Mouse (Mus musculus) limb, embryonic 10.5 days (tissue): ENCODE measurements around the gene Dnah1. TPM values are rescaled to one million over a fixed set of nuclear protein-coding genes. Genes with fewer than 3 reads are reported as not detected.
A peak's percentile ranks its signal among the peaks of the same experiment; 100 is the strongest.

Experiments used
- DNase-seq: peaks from one replicate; pipeline ENCODE4 v3.0.0-alpha.2; 2017; ENCODE audit warnings: low spot score
- H3K27ac ChIP-seq: fragments of 300-500 bp; sonication (generic); 2 replicates; pipeline ENCODE4 v1.5.1; 2016; ENCODE audit warnings: mild to moderate bottlenecking
- H3K27me3 ChIP-seq: fragments of 300-500 bp; sonication (generic); 2 replicates; pipeline ENCODE4 v1.6.1; 2016; ENCODE audit warnings: low read depth, mild to moderate bottlenecking; ENCODE audit not compliant: poor library complexity, severe bottlenecking
- H3K36me3 ChIP-seq: fragments of 300-500 bp; sonication (generic); 2 replicates; pipeline ENCODE4 v1.6.1; 2016; ENCODE audit warnings: mild to moderate bottlenecking, moderate library complexity
- H3K4me1 ChIP-seq: fragments of 300-500 bp; sonication (generic); 2 replicates; pipeline ENCODE4 v1.6.1; 2016
- H3K4me3 ChIP-seq: fragments of 300-500 bp; sonication (generic); 2 replicates; pipeline ENCODE4 v1.5.1; 2016; ENCODE audit warnings: mild to moderate bottlenecking, moderate library complexity
- H3K9me3 ChIP-seq: fragments of 300-500 bp; sonication (generic); replicated peaks from 2 replicates; pipeline ENCODE4 v1.6.1; 2016; ENCODE audit warnings: mild to moderate bottlenecking
- WGBS: fragments of 180-500 bp; shearing (Covaris S2); methylation state at CpG from one replicate; pipeline ENCODE4 v1.1.7; 2016; 5-methylcytosine and 5-hydroxymethylcytosine counted together
- polyA plus RNA-seq: library from polyadenylated mRNA; unstranded; fragments of >200 nt; fragmentation: Nextera tagmentation; extraction: Ambion mirVana; gene quantifications from 2 replicates; pipeline ENCODE4 v1.2.1, GENCODE M21; 2016

The Dnah1 gene
- polyA plus RNA-seq, 1 experiment from 2014 or later, result 5.6 TPM

- no peak for DNase-seq
These were observed 38.0 kb downstream of the Dnah1 start for GRCm38 (mm10) chr14:31285728-31286127.

GRCm38 (mm10) chr14:31272164-31272563 lies 51.5 kb downstream of the Dnah1 start:
- Histone ChIP-seq H3K4me1 (peaks cover 22% of the 10 kb centered on the region), H3K36me3 (no peaks in the 10 kb centered on the region), H3K9me3 (no peaks in the 10 kb centered on the region), H3K27ac (no peak overlapping the region), H3K4me3 (no peak overlapping the region), H3K27me3 (0 out of 2 replicates have a peak, but pooled peaks cover 5% of the 10 kb centered on the region)
- WGBS, result 24% methylated on average over 7 of the region's 7 CpGs
- peak; percentile 90 for DNase-seq

More at GRCm38 (mm10) chr14:31285728-31286127, 38.0 kb downstream of the Dnah1 start:
- H3K4me1 ChIP-seq, result no peaks in the 10 kb centered on the region
- H3K27me3 ChIP-seq, result no peaks in the 10 kb centered on the region
- H3K9me3 ChIP-seq, result no peaks in the 10 kb centered on the region
- no peak overlapping the region for H3K27ac ChIP-seq
- 84% methylated on average over 8 of the region's 8 CpGs for WGBS
- no peaks in the 10 kb centered on the region for H3K36me3 ChIP-seq
- H3K4me3 ChIP-seq, result no peak overlapping the region

- Histone ChIP-seq H3K27me3 (0 out of 2 replicates have a peak, but pooled peaks cover 5% of the 10 kb centered on the region), H3K4me3 (no peak overlapping the region), H3K4me1 (peaks cover 22% of the 10 kb centered on the region), H3K9me3 (no peaks in the 10 kb centered on the region), H3K27ac (no peak overlapping the region), H3K36me3 (no peaks in the 10 kb centered on the region)
- WGBS, result 91% methylated on average over 6 of the region's 6 CpGs
- no peak for DNase-seq
These were observed 52.6 kb downstream of the Dnah1 start for GRCm38 (mm10) chr14:31271121-31271520.

DNA sequence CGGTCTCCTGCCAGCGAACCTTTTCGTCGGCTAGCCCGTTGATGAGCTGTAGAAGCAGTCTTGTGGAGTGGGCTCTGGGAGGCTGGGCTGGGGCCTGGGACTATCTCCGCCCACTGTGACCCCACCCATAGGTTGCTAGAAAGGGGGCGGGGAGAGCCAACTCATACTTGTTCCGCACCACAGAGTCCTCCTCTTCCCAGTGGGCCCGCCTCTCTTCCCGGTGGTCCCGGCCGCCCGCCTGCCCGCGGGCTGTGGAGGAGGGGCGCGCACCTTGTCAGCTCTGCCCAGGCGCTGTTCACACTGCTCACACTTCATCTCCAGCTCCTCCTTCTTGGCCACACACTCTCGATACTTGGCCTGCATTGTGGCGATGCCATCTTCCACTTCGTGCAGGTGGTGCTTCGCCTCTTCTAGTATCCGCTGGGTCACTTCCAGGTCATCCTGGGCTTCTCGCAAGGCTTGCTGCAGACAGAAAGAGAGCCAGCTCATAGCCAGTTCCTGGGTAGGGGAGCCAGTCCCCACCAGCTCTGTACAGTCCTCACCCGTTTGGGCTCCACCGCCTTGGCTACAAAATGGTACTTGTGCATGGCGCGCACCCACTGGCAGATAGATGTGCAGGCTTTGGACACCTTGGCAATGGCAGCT lies 54.1 kb downstream of the Dnah1 start:
- DNase-seq, result peak; percentile 86
- 0 out of 2 replicates have a peak, but pooled peaks cover 5% of the 10 kb centered on the region for H3K27me3 ChIP-seq
- H3K9me3 ChIP-seq, result no peaks in the 10 kb centered on the region
- peak overlapping the region; percentile 83 for H3K27ac ChIP-seq
- H3K4me1 ChIP-seq, result peaks cover 22% of the 10 kb centered on the region
- WGBS, result 14% methylated on average over 28 of the region's 28 CpGs
- H3K36me3 ChIP-seq, result no peaks in the 10 kb centered on the region
- H3K4me3 ChIP-seq, result peak overlapping the region; percentile 48

GRCm38 (mm10) chr14:31268301-31269001 lies 55.2 kb downstream of the Dnah1 start:
- no peak for DNase-seq
- Histone ChIP-seq H3K9me3 (no peaks in the 10 kb centered on the region), H3K27ac (0 out of 2 replicates have a peak overlapping the region, but pooled peaks have one; percentile 83), H3K36me3 (peaks cover 1% of the 10 kb centered on the region; the same call in 1 of the 2 replicates), H3K27me3 (0 out of 2 replicates have a peak, but pooled peaks cover 5% of the 10 kb centered on the region), H3K4me3 (peak overlapping the region; percentile 48; the same call in 1 of the 2 replicates), H3K4me1 (peaks cover 22% of the 10 kb centered on the region)
- WGBS, result 74% methylated on average over 9 of the region's 9 CpGs

DNA sequence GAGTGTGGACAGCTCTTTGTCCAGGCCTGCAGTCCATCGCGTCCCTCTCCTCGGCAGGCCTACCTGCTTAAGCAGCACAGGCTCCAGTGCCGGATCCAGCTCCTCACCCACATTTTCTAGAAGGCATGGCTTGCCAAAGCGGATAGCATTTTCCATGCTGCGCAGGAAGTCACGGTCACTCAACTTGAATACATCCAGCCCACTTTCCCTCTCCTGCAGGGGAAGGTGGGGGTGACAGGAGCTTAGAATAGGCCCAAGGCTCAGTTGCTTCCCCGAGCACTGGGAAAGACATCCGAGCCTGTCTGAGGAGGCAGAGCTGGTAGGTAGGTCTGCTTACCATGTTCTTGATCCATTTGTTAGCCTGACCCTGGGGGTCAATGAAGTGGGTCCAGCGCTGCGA lies 56.0 kb downstream of the Dnah1 start:
- no peak overlapping the region for H3K27ac ChIP-seq
- WGBS, result 88% methylated on average over 11 of the region's 11 CpGs

GRCm38 (mm10) chr14:31260932-31261331 lies 62.8 kb downstream of the Dnah1 start:
- Histone ChIP-seq H3K27ac (no peak overlapping the region), H3K4me1 (no peaks in the 10 kb centered on the region), H3K9me3 (no peaks in the 10 kb centered on the region), H3K27me3 (no peaks in the 10 kb centered on the region), H3K36me3 (peaks cover 76% of the 10 kb centered on the region), H3K4me3 (no peak overlapping the region)
- DNase-seq, result no peak
- 96% methylated on average over 9 of the region's 9 CpGs for WGBS

More for the DNA sequence above, 56.0 kb downstream of the Dnah1 start:
- Histone ChIP-seq H3K27me3 (0 out of 2 replicates have a peak, but pooled peaks cover 5% of the 10 kb centered on the region), H3K4me3 (no peak overlapping the region), H3K36me3 (peaks cover 9% of the 10 kb centered on the region), H3K9me3 (no peaks in the 10 kb centered on the region), H3K4me1 (peaks cover 22% of the 10 kb centered on the region)
- no peak for DNase-seq

DNA sequence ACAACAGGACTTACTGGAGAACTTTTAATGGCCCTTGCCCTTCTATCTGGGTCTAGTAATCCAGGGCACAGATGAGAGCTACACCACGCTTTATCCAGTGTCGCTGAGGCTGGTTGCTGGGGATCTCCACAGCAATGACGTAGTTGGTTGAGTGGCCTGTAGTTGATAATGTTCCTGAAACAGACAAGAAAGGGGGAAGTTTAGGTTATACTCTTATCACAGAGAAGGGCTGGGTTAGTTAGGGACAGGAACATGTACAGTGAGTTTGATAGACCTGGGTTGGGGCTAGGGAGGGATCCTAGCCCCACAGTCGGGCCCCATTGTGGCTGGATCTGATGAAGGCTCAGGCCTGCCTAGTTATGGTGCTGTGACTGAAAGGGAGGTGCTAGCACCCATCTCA lies 63.3 kb downstream of the Dnah1 start:
- 96% methylated on average over 4 of the region's 4 CpGs for WGBS
- H3K36me3 ChIP-seq, result peaks cover 82% of the 10 kb centered on the region
- H3K27ac ChIP-seq, result no peak overlapping the region
- DNase-seq, result no peak
- no peaks in the 10 kb centered on the region for H3K9me3 ChIP-seq
- H3K27me3 ChIP-seq, result no peaks in the 10 kb centered on the region
- no peaks in the 10 kb centered on the region for H3K4me1 ChIP-seq
- no peak overlapping the region for H3K4me3 ChIP-seq

DNA sequence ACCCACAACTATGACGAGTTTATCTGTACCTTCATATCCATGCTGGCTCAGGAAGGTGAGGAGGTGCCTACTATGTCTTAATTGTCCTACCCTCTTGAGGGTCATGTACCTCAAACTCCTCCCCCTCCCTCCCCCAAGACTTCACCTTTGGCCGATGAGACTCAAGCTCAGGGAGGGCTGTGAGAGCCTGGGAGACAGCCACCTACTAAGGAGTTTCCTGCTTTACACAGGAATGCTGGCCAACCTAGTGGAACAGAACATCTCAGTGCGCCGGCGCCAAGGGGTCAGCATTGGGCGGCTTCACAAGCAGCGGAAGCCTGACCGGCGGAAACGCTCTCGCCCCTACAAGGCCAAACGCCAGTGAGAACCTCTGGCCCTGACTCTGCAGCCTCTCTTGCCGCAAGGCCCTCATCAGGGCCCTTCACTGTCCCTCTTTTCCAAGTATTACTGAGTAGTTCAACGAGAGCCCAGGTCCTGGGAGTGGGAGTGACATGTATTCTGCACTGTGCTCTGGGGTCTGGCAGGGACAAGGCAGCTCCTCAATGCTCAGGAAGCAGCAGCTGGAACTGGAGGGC lies 65.1 kb downstream of the Dnah1 start:
- H3K4me1 ChIP-seq, result no peaks in the 10 kb centered on the region
- DNase-seq, result no peak
- 98% methylated on average over 14 of the region's 14 CpGs for WGBS
- no peaks in the 10 kb centered on the region for H3K9me3 ChIP-seq
- peaks cover 100% of the 10 kb centered on the region for H3K36me3 ChIP-seq
- no peak overlapping the region for H3K4me3 ChIP-seq
- H3K27me3 ChIP-seq, result no peaks in the 10 kb centered on the region
- H3K27ac ChIP-seq, result no peak overlapping the region

DNA sequence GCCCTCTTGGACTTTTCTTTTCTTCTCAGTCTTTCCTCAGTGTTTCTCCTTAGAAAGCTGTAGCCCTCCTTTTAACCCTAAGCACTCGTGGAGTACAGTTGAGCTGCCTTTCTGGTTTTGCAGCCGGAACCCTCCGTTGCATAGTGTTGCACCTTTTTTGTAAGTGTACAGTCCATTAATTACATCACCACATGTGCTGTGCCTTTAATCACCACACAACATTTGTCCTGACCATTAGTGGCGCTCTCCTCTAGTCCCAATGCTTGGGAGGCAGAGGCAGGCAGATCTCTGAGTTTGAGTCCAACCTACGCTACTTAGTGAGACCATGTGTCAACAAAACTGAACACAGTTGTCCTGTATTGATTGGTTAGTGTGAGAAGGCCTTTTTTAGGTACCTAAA lies 71.6 kb downstream of the Dnah1 start:
- Histone ChIP-seq H3K27me3 (no peaks in the 10 kb centered on the region), H3K36me3 (peaks cover 48% of the 10 kb centered on the region), H3K4me1 (peaks cover 18% of the 10 kb centered on the region), H3K27ac (peak overlapping the region; percentile 97; the same call in 1 of the 2 replicates), H3K9me3 (no peaks in the 10 kb centered on the region), H3K4me3 (peak overlapping the region; percentile 93)
- 86% methylated on average over 5 of the region's 5 CpGs for WGBS
- DNase-seq, result no peak

DNA sequence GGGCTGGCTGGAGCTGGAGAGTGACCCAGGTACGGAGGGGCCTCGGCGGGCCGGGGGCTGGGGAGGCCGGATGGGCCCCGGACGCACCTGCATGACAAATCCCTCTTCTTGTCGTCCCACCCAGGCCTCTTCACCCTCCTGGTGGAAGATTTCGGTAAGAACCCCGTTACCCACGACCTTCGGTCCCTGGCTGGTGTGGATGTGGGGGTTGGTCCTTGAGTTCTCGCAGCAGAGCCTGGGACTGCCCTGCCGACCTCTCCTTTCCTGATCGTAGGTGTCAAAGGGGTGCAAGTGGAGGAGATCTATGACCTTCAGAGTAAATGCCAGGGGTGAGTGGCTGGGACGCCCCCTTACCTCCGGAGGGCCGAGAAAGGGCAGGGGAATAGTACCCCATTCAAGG lies 72.1 kb downstream of the Dnah1 start:
- Histone ChIP-seq H3K27ac (peak overlapping the region; percentile 97), H3K27me3 (no peaks in the 10 kb centered on the region), H3K4me3 (peak overlapping the region; percentile 93), H3K4me1 (peaks cover 18% of the 10 kb centered on the region), H3K9me3 (no peaks in the 10 kb centered on the region), H3K36me3 (peaks cover 43% of the 10 kb centered on the region)
- no peak for DNase-seq
- 2% methylated on average over 18 of the region's 18 CpGs for whole genome bisulfite sequencing

DNA sequence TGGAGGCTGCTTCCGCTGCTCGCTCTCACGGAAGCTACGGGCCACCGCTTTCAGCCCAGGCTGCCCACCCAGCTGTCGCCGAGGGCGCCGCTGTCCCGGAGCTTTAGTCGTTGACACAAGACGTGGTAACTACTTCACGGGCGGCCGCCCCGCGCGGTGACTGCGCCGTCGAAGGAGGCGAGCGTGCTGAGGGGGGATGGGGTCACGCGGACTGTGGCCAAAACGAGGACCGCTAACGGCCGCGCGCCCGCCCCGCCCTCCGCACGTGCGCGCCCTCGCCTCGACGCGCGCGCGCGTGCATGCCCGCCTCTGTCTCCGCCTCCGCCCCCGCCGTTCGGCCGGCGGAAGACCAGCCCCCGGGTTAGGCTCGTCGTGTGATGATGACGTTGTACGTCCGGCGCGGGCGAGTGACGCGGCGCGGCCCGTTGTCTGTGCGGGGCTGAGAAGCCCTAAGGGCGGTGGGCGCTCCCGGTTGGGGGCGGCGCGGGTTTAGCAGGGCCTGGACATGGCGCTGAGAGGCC lies 72.6 kb downstream of the Dnah1 start, which contains the start of the genes Phf7 and Bap1:
Phf7 (minus strand) TSS at position 234 of the 521 bp plus-strand sequence.
Bap1 (plus strand) TSS at position 367 of the 521 bp plus-strand sequence.
- H3K27ac ChIP-seq, result peak within 1 kb of the TSS; percentile 97
- H3K9me3 ChIP-seq, result no peaks in the 10 kb centered on the region
- peak within 1 kb of the TSS; percentile 93 for H3K4me3 ChIP-seq
- peak; percentile 100 for DNase-seq
- under 1% methylated on average over 75 of the region's 75 CpGs for WGBS
- peaks cover 38% of the 10 kb centered on the region for H3K36me3 ChIP-seq
- H3K4me1 ChIP-seq, result peaks cover 18% of the 10 kb centered on the region
- H3K27me3 ChIP-seq, result no peaks in the 10 kb centered on the region
